Mouse (Mus musculus) heart, adult 11 months (tissue): ENCODE measurements at regions not wholly inside any gene's neighbourhood (a gene's known extent, or its start where the extent isn't known, plus 50 kb on each side); places are given as distances from the start of the nearest gene placed in this dataset.

Source experiments
- DNase-seq: peaks from one replicate; pipeline ENCODE4 v3.0.0; 2022

DNA sequence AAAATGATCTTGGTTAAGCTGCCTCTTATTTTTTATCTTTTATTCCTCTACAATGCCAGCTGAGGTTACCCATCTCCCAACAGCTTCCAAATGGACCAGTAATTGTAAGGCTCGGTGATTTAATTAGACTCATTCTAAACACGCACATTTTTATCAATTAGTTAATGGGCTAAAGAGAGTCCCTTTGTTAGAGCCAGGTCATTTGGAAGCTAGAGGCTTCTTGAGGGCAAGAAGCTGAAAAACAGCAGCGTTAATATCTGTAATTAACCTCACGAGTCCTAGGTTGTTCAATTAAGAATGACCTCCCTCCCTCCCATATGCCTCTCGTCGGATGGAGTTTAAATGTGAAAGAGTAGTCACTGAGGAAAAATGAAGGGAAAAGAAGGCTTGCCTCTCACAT, 66.5 kb downstream of the Otx2 start:
- no peak for DNase-seq

DNA sequence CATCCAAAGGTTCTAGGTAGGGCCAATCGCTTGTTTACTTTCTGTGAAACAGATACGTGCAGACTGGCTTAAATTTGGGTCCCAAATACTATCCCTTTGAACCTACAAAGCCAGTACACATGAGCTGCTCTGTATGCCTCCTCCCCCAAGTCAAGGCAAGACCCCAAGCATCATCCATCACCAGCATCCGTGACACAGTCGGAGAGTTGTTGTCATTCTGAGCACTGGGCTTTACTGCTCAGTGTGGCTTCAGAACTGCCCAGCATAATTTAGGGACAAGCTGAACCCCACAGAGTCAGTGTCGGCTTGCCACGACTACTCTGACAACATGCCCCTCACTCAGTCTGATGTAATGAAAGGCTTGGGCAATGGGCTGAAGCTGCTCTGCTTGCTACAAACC, 70.1 kb downstream of the Otx2 start:
- peak; percentile 76 for DNase-seq

DNA sequence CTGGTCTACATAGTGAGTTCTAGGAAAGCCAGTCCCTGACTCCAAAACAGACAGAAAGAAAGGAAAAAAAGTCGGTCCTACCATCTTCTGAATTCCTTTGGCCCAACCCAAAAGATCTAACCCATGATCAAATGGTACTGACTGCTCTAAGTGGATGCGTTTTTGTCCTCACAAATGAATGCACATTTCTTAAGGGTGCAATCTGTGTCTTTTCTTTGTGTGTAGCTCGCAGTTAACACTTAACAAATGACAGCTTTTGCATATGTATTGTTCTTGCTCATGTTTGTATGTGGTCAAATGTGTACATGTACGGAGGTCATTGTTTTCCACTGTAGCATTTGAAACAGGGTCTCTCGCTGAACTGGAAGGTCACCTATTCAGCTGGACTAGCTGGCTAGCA, 79.3 kb downstream of the Otx2 start:
- DNase-seq = peak; percentile 63

DNA sequence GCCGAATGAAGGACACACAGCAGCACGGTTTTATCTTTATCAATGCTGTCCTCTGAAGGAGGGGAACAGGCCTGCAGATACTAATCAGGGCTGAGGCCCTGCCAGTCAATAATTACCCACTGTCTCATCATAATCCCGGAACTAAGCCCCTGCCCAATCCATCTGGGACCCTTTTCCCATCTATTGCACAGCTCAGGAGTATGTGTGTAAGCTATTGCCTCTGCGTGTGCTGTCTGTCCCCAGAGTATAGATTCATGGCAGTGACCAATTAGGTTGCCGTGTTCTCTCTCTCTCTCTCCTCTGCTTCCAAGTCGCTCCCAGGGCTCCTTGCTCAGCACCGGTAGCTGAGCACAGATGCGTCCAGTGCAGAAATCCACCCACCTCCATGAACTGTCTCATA, 80.3 kb downstream of the Otx2 start:
- DNase-seq = no peak

DNA sequence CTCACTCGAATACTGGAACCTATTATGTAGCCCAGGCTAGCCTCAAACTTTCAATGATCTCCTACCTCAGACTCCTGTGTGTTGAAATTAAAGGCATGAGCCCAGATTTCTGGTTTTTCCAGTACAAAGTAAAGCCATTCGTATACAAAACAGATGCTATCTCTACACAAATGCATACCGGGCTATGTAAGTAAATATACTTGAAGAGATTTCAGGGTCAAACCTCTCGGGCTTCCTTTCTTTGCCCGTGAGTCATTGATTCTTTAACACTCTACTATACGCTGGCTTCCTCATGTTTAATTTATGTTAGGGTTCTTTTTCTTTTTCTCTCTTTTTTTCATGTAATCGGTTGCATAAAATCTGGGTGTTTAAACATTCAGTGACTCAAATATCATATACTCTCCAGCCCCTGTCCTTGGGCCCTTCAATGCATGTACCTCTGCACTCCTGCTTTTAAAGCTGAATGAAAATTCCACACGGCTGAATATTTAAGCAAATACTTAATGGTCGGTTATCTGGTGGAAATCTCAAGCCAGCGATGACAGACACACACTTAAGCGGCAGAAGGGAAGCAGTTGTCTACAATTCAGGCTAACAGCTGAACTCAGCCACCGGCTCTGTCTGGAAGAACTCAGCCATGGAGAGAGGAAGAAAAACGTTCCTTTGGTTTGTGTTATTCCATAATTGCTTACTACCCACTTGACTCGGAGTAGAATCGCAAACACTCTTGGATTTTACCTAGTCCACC, 82.0 kb downstream of the Otx2 start:
- DNase-seq = peak; percentile 58

DNA sequence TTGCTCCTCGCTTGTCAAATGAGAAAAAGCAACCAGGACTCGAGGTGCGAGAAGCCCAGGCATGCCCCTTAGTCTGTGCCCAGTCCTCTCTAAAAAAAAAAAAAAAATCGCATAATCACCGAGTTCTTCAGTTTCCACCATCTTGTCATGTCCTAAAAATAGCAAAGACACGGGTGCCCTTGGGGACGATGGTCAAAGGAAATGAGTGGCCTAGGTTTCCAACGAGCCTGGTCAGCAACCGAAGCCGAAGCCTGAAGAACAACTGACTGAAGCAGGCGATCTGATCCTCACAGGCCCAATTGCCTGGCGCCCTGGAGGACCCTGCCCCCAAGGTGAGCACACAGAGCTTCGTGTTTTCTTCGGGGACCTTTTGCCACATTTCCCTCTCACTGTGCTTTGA, 83.2 kb downstream of the Otx2 start:
- peak; percentile 79 for DNase-seq

DNA sequence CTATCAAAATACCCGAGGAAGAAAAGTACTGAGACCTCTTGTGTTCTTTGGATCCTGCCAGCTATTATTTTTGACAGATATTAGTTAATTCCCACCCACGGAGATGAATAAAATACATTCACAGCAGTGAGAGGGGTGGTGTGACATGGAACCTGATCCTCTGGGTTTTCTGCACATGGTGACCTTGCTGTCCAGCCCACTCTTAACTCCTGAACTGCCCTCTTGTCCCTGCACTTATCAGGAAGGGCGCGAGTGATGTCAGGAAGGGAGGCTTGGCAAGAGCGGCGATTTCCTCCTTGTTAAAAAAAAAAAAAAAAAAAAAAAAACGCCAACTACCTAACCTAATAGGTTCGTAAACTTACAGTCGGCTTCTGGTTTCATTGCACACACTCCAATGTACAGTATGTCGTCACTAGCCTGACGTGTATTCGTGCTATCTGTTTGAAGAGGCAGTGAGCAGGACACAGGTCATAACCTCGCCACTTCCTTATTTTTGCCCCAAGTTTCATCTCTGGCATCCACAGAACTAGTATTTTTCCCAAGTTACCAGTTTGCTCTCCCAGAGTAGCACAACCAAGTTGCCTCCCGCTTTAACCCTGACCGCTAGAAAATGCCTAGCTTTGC, 83.8 kb downstream of the Otx2 start:
- peak; percentile 90 for DNase-seq

DNA sequence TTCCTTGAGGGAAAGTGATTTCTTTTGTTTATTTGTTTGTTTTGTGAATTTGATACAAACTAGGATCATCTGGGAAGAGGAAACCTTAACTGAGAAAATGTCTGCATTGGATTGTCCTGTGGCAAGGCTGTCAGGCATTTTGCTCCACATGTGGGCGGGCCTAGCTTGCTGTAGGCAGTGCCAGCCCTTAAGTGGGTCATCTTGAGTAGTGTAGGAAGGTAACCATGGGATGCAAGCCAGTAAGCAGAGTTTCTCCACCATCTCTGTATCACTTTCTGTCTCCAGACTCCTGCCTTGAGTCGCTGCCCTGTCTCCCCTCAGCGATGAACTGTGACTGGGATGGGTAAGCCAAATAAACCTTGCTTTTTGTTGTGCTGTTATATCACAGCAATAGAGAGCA, 87.8 kb downstream of the Otx2 start:
- DNase-seq = peak; percentile 42

DNA sequence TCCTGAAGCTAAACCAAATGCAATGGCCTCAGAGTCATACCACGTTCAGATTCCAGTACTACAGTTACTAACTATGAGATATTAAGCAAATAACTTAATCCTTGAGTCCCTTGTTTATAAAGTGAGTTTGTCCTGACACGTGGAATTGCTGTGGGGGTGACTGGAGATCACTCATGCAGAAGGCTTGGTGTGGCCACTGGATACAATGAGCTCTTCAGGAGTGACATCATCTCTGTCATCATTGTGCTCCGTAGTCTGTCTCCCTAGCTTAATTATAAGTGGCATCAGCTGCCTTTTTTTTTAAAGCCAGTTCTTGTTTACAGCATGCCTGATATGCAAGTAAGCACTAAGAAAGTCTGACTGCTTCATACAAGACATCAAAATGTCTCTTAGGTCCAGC, 89.0 kb downstream of the Otx2 start:
- peak; percentile 10 for DNase-seq

DNA sequence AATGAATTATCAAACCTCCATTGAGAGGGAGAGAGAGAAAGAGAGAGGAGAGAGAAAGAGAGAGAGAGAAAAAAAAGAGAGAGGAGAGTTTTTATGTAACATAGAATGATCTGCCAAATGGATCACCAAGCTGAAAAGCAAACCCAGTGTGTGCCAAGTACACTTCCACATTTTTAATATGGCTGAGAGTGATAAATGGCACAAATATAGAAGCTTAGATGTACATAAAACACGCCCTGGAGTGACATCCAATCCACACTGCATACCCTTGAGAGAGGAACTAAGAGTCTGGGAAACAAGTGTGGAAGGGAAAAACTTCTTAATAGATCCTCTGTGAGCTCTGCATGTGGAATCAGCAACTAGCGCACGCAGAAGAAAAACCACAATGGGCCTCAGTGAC, 90.1 kb downstream of the Otx2 start:
- DNase-seq = no peak

DNA sequence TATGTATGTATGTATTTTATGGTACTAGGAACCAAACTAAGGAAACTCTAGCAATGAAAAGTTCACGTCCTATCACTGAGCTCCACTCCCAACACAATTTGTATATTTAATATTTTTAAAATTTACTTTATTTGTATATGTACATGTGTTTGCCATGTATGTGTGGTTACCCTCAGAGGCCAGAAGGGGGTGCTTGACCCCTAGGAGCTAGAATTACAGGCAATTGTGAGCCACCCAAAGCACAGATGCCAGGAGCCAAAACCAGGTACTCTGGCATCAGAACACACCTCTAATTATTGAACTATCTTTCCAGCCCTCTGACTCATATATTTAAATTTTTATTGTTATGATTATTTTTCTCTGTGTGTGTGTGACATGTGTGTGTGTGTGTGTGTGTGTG, 91.5 kb downstream of the Otx2 start:
- peak; percentile 24 for DNase-seq

DNA sequence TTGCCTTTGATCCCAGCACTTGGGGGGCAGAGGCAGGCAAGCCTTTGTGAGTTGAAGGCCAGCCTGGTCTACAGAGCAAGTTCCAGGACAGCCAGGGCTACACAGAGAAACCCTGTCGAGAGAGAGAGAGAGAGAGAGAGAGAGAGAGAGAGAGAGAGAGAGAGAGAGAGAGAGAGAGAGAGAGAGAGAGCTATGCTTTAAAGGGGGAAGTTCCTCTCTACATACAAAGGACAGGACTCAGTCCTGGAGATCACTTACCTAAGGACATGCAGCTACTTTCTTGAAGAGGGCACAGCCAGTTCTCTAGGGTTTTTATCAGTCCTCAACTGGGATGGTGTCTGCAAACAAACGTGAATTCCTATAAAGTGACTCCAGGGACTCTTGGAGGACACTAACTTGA, 92.3 kb downstream of the Otx2 start:
- peak; percentile 33 for DNase-seq

DNA sequence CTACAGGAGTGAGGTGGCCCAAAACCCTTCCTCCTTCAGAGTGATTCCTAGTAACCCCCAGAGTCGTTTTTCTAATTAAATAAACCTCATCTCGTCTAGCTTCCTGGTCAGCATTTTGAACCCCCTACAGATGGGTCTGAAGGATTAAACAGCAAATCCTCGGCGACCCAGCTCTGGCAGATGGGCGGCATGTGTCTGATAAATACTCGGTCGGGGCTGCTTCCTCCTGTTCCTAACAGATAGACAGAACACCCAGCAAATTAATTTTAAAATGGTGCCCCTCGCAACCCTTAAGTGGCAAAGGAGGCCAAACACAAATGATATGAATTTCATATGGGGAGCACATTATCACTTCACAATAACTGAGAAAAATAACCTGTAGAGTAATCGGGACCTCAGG, 93.2 kb downstream of the Otx2 start:
- peak; percentile 77 for DNase-seq

DNA sequence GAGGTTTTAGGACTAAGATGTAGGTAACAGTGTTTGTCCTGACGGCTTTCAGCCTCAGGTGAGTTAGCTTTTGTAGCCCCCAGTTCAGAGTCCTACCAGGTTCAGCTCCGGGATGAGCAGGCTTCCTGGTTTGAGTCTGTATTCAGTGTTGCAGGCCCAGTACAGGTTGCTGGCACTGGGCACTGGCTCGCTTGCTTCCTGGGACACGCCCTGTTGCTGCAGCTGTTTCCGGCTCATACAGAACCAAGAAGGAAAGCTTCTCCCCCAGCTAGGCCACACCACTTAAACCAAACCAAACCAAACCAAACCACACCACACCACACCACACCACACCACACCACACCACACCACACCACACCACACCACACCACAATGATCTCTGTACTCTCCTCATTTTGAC, 93.6 kb downstream of the Otx2 start:
- DNase-seq = peak; percentile 89
